In genomic region chr14:43796905-43797470, GRCm38 (mm10) we compare ENCODE assay signal across 14 mouse cellular contexts. TPM values are rescaled to one million over a fixed set of nuclear protein-coding genes. Genes with fewer than 3 reads are reported as not detected.
DNase-seq lines count a peak whose midpoint lies in the region; ATAC-seq lines count a peak whose summit lies in the region.
"Not testable (repeated sequence)": the region's sequence is repeated elsewhere in the genome, so short reads cannot be mapped to it uniquely, and the experiment has no call there.
"Had no signal": no experiment of that assay in that cellular context is flagged by ENCODE, and none has a peak within 500 bp of the region (broad histone marks: within the 10 kb centered on the region; RNA-seq: fewer than 3 reads in every experiment).

No protein-coding gene starts in this region.

- peak; percentile 44 for DNase-seq in adrenal gland, postnatal 14 days
- peak; percentile 74 for DNase-seq in heart, embryonic 10.5 days (ENCODE audit: low spot score)
- peak; percentile 21 for DNase-seq in limb, embryonic 11.5 days (ENCODE audit: low spot score)
- peak; percentile 29 for DNase-seq in testis, postnatal 14 days (ENCODE audit: low spot score)

- peak; percentile 87 for ATAC-seq in embryonic facial prominence, embryonic 12.5 days (ENCODE audit: insufficient number of reproducible peaks, insufficient read depth, low FRiP score, low TSS enrichment)
- ATAC-seq in hindbrain, embryonic 15.5 days (ENCODE audit: low FRiP score, low read depth) = peak; percentile 83
- ATAC-seq in limb, embryonic 11.5 days (ENCODE audit: insufficient number of reproducible peaks, low FRiP score, low TSS enrichment, low read depth) = peak; percentile 54; the same call in 1 of the 2 replicates
- not testable (repeated sequence) for ATAC-seq in lung, embryonic 16.5 days (ENCODE audit: low read depth)
- ATAC-seq in neural tube, embryonic 14.5 days (ENCODE audit: low read depth) = peak; percentile 74; the same call in 1 of the 2 replicates

- not testable (repeated sequence) for H3K9me3 ChIP-seq in embryonic facial prominence, embryonic 12.5 days; heart, embryonic 10.5 days; hindbrain, embryonic 15.5 days; limb, embryonic 11.5 days (ENCODE audit: control insufficient read depth, low read length); lung, embryonic 16.5 days (ENCODE audit: control insufficient read depth, low read length); neural tube, embryonic 14.5 days (ENCODE audit: control insufficient read depth, low read length)

- H3K4me1 ChIP-seq in embryonic facial prominence, embryonic 12.5 days; heart, embryonic 10.5 days; hindbrain, embryonic 15.5 days (replicated peaks); limb, embryonic 11.5 days (ENCODE audit: control insufficient read depth, insufficient read depth, low read length); lung, embryonic 16.5 days (replicated peaks; ENCODE audit: control insufficient read depth, insufficient read depth, low read length); neural tube, embryonic 14.5 days (ENCODE audit: control insufficient read depth, insufficient read depth, low read length): not testable (repeated sequence)

- not testable (repeated sequence) for H3K36me3 ChIP-seq in embryonic facial prominence, embryonic 12.5 days; heart, embryonic 10.5 days; hindbrain, embryonic 15.5 days; limb, embryonic 11.5 days (ENCODE audit: control insufficient read depth, insufficient read depth, low read length); lung, embryonic 16.5 days (ENCODE audit: control insufficient read depth, insufficient read depth, low read length); neural tube, embryonic 14.5 days (ENCODE audit: control insufficient read depth, insufficient read depth, low read length)

- H3K27me3 ChIP-seq in embryonic facial prominence, embryonic 12.5 days; heart, embryonic 10.5 days (ENCODE audit: insufficient read depth, poor library complexity, severe bottlenecking); hindbrain, embryonic 15.5 days; limb, embryonic 11.5 days (ENCODE audit: control insufficient read depth, insufficient read depth, low read length); lung, embryonic 16.5 days (ENCODE audit: control insufficient read depth, insufficient read depth, low read depth, low read length); neural tube, embryonic 14.5 days (ENCODE audit: control insufficient read depth, insufficient read depth, low read length): not testable (repeated sequence)

- 9% methylated on average over 22 of the region's 23 CpGs for WGBS in embryonic facial prominence, embryonic 12.5 days
- WGBS in heart, embryonic 10.5 days = 6% methylated on average over 23 of the region's 23 CpGs
- 9% methylated on average over 22 of the region's 23 CpGs for WGBS in hindbrain, embryonic 15.5 days
- WGBS in limb, embryonic 11.5 days = 13% methylated on average over 22 of the region's 23 CpGs
- WGBS in lung, embryonic 16.5 days = 9% methylated on average over 23 of the region's 23 CpGs
- 10% methylated on average over 23 of the region's 23 CpGs for WGBS in neural tube, embryonic 14.5 days

- H3K9ac ChIP-seq in embryonic facial prominence, embryonic 12.5 days; limb, embryonic 11.5 days (ENCODE audit: low read length); lung, embryonic 16.5 days (ENCODE audit: low read length); neural tube, embryonic 14.5 days (replicated peaks; ENCODE audit: low read depth, low read length): not testable (repeated sequence)
- H3K9ac ChIP-seq in hindbrain, embryonic 15.5 days = 0 out of 2 replicates have a peak overlapping the region, but pooled peaks have one; percentile 13

- H3K4me3 ChIP-seq in embryonic facial prominence, embryonic 12.5 days = peak overlapping the region; percentile 22
- peak overlapping the region; percentile 47 for H3K4me3 ChIP-seq in heart, embryonic 10.5 days
- H3K4me3 ChIP-seq in hindbrain, embryonic 15.5 days = peak overlapping the region; percentile 26
- not testable (repeated sequence) for H3K4me3 ChIP-seq in limb, embryonic 11.5 days (ENCODE audit: low read depth, low read length); neural tube, embryonic 14.5 days (ENCODE audit: low read depth, low read length)
- H3K4me3 ChIP-seq in lung, embryonic 16.5 days (ENCODE audit: low read length) = peak overlapping the region; percentile 10; the same call in 1 of the 2 replicates

- H3K27ac ChIP-seq in embryonic facial prominence, embryonic 12.5 days; heart, embryonic 10.5 days; hindbrain, embryonic 15.5 days (replicated peaks); limb, embryonic 11.5 days (replicated peaks; ENCODE audit: low read depth, low read length); lung, embryonic 16.5 days (ENCODE audit: low read length); neural tube, embryonic 14.5 days (ENCODE audit: low read depth, low read length): not testable (repeated sequence)

- peak overlapping the region; percentile 51 for H3K4me2 ChIP-seq in embryonic facial prominence, embryonic 12.5 days (replicated peaks)
- peak overlapping the region; percentile 54 for H3K4me2 ChIP-seq in hindbrain, embryonic 15.5 days
- H3K4me2 ChIP-seq in limb, embryonic 11.5 days (ENCODE audit: low read depth, severe bottlenecking) = peak overlapping the region; percentile 17; the same call in 1 of the 2 replicates
- peak overlapping the region; percentile 20; the same call in 1 of the 2 replicates for H3K4me2 ChIP-seq in lung, embryonic 16.5 days (ENCODE audit: low read depth, low read length)
- H3K4me2 ChIP-seq in neural tube, embryonic 14.5 days (ENCODE audit: low read depth, low read length) = peak overlapping the region; percentile 38

RNA-seq across cellular contexts. Expression of gene Gm8180, which starts 12.4 kb away (rescaled TPM):
- total RNA-seq in adrenal gland, postnatal 14 days (2021) = not detected in 2 replicates
- polyA plus RNA-seq in embryonic facial prominence, embryonic 12.5 days (2016; fragmentation: Nextera tagmentation; extraction: Ambion mirVana) = not detected in 2 replicates
- not detected in 2 replicates for polyA plus RNA-seq in heart, embryonic 10.5 days (2016; fragmentation: Nextera tagmentation; extraction: Ambion mirVana)
- not detected in 2 replicates for polyA plus RNA-seq in hindbrain, embryonic 15.5 days (2015; fragmentation: Nextera tagmentation; extraction: Ambion mirVana)
- polyA plus RNA-seq in limb, embryonic 11.5 days (2014; fragmentation: Nextera tagmentation; extraction: Ambion mirVana) = not detected in 2 replicates
- not detected in 2 replicates for polyA plus RNA-seq in lung, embryonic 16.5 days (2015; fragmentation: Nextera tagmentation; extraction: Ambion mirVana)
- polyA plus RNA-seq in neural tube, embryonic 14.5 days (2014; fragmentation: Nextera tagmentation; extraction: Ambion mirVana) = not detected in 2 replicates
- total RNA-seq: gastrocnemius, postnatal 4 days; hematopoietic stem cell, adult 5-6 weeks; left cerebral cortex, adult 2 months; monocyte, adult 5-6 weeks had no signal
- polyA plus RNA-seq: CD4-positive, CD25-positive, alpha-beta regulatory T cell, adult 4 months; large intestine, adult 2 months had no signal

RNA-seq across cellular contexts. Expression of gene Gm6526, which starts 49.3 kb away (rescaled TPM):
- not detected in 2 replicates for total RNA-seq in adrenal gland, postnatal 14 days (2021)
- polyA plus RNA-seq in embryonic facial prominence, embryonic 12.5 days (2016; fragmentation: Nextera tagmentation; extraction: Ambion mirVana) = not detected in 2 replicates
- polyA plus RNA-seq in heart, embryonic 10.5 days (2016; fragmentation: Nextera tagmentation; extraction: Ambion mirVana) = 0.11 and 0.16 TPM in 2 replicates
- polyA plus RNA-seq in hindbrain, embryonic 15.5 days (2015; fragmentation: Nextera tagmentation; extraction: Ambion mirVana) = not detected in 2 replicates
- polyA plus RNA-seq in limb, embryonic 11.5 days (2014; fragmentation: Nextera tagmentation; extraction: Ambion mirVana) = not detected in 2 replicates
- not detected in 2 replicates for polyA plus RNA-seq in lung, embryonic 16.5 days (2015; fragmentation: Nextera tagmentation; extraction: Ambion mirVana)
- polyA plus RNA-seq in neural tube, embryonic 14.5 days (2014; fragmentation: Nextera tagmentation; extraction: Ambion mirVana) = not detected in 2 replicates
- total RNA-seq: gastrocnemius, postnatal 4 days; hematopoietic stem cell, adult 5-6 weeks; left cerebral cortex, adult 2 months; monocyte, adult 5-6 weeks had no signal
- polyA plus RNA-seq: CD4-positive, CD25-positive, alpha-beta regulatory T cell, adult 4 months; large intestine, adult 2 months had no signal

Comparison
In these comparisons a context has a peak if more than half of its experiments do, and no peak if none do; other contexts are left out.
1. DNase-seq: peak in every context shown above with its lines; median percentile 74 in heart, embryonic 10.5 days; 44 in adrenal gland, postnatal 14 days; 29 in testis, postnatal 14 days; 21 in limb, embryonic 11.5 days.